Mouse (Mus musculus): ENCODE data around the gene Gtf2i. TPM values are rescaled to one million over a fixed set of nuclear protein-coding genes. Genes with fewer than 3 reads are reported as not detected.

Gene Gtf2i
- total and polyA plus RNA-seq, 3 experiments, result 67.8 to 210 (median 187) TPM

DNA sequence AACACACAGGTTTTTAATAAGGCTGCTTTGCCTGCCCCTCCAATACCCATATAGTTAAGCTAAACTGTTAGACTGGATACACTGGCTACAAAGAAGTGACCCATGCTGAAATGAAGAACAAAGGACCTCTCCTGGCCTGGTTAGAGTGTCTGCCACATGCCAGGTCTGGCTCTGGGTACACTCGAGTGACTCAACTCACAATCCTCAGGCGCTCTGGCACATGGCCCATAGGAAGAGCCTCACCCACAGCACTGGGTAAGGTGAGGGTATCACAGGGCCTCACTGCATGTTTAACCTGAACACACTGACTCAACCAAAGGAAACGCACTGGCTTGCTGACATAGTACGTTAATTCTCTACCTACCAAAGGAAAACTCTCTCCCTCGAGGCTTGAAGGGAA lies 68.4 kb downstream of the Gtf2i start:
- H3K27ac ChIP-seq, result no peak overlapping the region
- no peak for DNase-seq
- H3K27me3 ChIP-seq (ENCODE audit: control insufficient read depth, insufficient read depth, low read length), result no peaks in the 10 kb centered on the region
- no peaks in the 10 kb centered on the region for H3K36me3 ChIP-seq (ENCODE audit: control insufficient read depth, insufficient read depth, low read length)
- no peak for TF ChIP-seq POLR2A (IDR thresholded peaks at IDR 0.05; ENCODE audit: insufficient read depth, low read depth, low read length)
- no peak for TF ChIP-seq CTCF (IDR thresholded peaks at IDR 0.05)
- no peak for TF ChIP-seq EP300 (IDR thresholded peaks at IDR 0.05; ENCODE audit: insufficient read depth, low read depth, low read length)
- H3K4me3 ChIP-seq, result no peak overlapping the region
- H3K9ac ChIP-seq (ENCODE audit: low read depth, low read length), result no peak overlapping the region
- 74% methylated on average over 5 of the region's 5 CpGs for WGBS
- intact Hi-C loops (cut with DNase I), result no loop called here
- no peaks in the 10 kb centered on the region for H3K4me1 ChIP-seq (ENCODE audit: control insufficient read depth, insufficient read depth, low read length)
- no peaks in the 10 kb centered on the region for H3K79me2 ChIP-seq (replicated peaks; ENCODE audit: control insufficient read depth, insufficient read depth, low read length)

DNA sequence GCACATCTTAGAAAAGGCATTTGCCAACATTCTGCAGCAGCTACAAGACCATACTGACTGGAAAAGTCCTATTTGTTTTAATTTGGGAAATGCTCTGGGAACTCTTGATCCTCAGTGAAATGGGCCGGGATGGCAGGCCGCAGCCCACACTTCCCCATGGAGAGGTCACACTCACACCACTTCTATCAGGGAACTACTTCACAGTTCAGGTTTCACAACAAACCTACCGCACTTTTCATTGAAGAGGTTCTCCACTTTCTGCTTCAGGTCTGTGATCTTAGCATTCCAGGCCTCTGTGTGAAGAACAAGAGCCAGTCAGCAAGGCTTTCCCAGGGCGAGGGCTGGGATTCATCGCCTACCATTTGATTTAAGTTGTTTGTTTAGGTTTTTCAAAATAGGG lies 69.7 kb downstream of the Gtf2i start:
- Histone ChIP-seq H3K4me3 (no peak overlapping the region), H3K79me2 (replicated peaks; ENCODE audit: control insufficient read depth, insufficient read depth, low read length) (no peaks in the 10 kb centered on the region), H3K27ac (no peak overlapping the region), H3K36me3 (ENCODE audit: control insufficient read depth, insufficient read depth, low read length) (no peaks in the 10 kb centered on the region), H3K27me3 (ENCODE audit: control insufficient read depth, insufficient read depth, low read length) (no peaks in the 10 kb centered on the region), H3K4me1 (ENCODE audit: control insufficient read depth, insufficient read depth, low read length) (no peaks in the 10 kb centered on the region), H3K9ac (ENCODE audit: low read depth, low read length) (no peak overlapping the region)
- intact Hi-C loops (cut with DNase I), result no loop called here
- WGBS, result 92% methylated on average over 5 of the region's 5 CpGs
- no peak for TF ChIP-seq EP300 (IDR thresholded peaks at IDR 0.05; ENCODE audit: insufficient read depth, low read depth, low read length)
- TF ChIP-seq POLR2A (IDR thresholded peaks at IDR 0.05; ENCODE audit: insufficient read depth, low read depth, low read length), result no peak
- TF ChIP-seq CTCF (IDR thresholded peaks at IDR 0.05), result no peak
- DNase-seq, result no peak

- Histone ChIP-seq H3K4me3 (no peak overlapping the region), H3K27me3 (ENCODE audit: control insufficient read depth, insufficient read depth, low read length) (no peaks in the 10 kb centered on the region), H3K9ac (ENCODE audit: low read depth, low read length) (no peak overlapping the region), H3K27ac (no peak overlapping the region), H3K36me3 (ENCODE audit: control insufficient read depth, insufficient read depth, low read length) (no peaks in the 10 kb centered on the region), H3K79me2 (replicated peaks; ENCODE audit: control insufficient read depth, insufficient read depth, low read length) (no peaks in the 10 kb centered on the region), H3K4me1 (ENCODE audit: control insufficient read depth, insufficient read depth, low read length) (no peaks in the 10 kb centered on the region)
- intact Hi-C loops (cut with DNase I), result no loop called here
- no peak for DNase-seq
- TF ChIP-seq POLR2A (IDR thresholded peaks at IDR 0.05; ENCODE audit: insufficient read depth, low read depth, low read length), result no peak
- TF ChIP-seq CTCF (IDR thresholded peaks at IDR 0.05), result no peak
- no peak for TF ChIP-seq EP300 (IDR thresholded peaks at IDR 0.05; ENCODE audit: insufficient read depth, low read depth, low read length)
- 86% methylated on average over 26 of the region's 26 CpGs for WGBS
These were observed 70.7 kb downstream of the Gtf2i start for GRCm38 (mm10) chr5:134243661-134244436.

DNA sequence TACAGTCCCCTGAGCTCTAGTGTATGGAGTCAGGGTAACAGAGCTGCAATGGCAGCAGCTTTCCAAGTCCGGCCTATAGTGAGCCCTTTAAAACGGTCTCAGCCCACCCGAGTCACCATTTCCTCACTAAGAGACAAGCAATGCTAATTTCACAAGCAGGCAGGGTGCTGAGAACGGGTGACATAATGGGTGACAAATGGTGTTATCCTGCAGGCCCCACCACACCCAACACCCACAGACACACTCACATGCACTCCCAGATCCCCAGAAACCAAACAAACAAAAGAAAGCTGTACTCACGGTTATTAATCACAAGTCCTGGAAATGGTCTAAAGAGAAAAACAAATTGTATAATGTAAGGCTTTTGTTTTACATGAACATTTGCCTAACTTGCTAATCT lies 72.7 kb downstream of the Gtf2i start:
- Histone ChIP-seq H3K4me3 (no peak overlapping the region), H3K27ac (no peak overlapping the region), H3K27me3 (ENCODE audit: control insufficient read depth, insufficient read depth, low read length) (no peaks in the 10 kb centered on the region), H3K9ac (ENCODE audit: low read depth, low read length) (no peak overlapping the region), H3K36me3 (ENCODE audit: control insufficient read depth, insufficient read depth, low read length) (no peaks in the 10 kb centered on the region), H3K79me2 (replicated peaks; ENCODE audit: control insufficient read depth, insufficient read depth, low read length) (no peaks in the 10 kb centered on the region), H3K4me1 (ENCODE audit: control insufficient read depth, insufficient read depth, low read length) (no peaks in the 10 kb centered on the region)
- DNase-seq, result no peak
- TF ChIP-seq POLR2A (IDR thresholded peaks at IDR 0.05; ENCODE audit: insufficient read depth, low read depth, low read length), result no peak
- no peak for TF ChIP-seq EP300 (IDR thresholded peaks at IDR 0.05; ENCODE audit: insufficient read depth, low read depth, low read length)
- no peak for TF ChIP-seq CTCF (IDR thresholded peaks at IDR 0.05)
- 65% methylated on average over 5 of the region's 5 CpGs for WGBS
- intact Hi-C loops (cut with DNase I), result no loop called here

DNA sequence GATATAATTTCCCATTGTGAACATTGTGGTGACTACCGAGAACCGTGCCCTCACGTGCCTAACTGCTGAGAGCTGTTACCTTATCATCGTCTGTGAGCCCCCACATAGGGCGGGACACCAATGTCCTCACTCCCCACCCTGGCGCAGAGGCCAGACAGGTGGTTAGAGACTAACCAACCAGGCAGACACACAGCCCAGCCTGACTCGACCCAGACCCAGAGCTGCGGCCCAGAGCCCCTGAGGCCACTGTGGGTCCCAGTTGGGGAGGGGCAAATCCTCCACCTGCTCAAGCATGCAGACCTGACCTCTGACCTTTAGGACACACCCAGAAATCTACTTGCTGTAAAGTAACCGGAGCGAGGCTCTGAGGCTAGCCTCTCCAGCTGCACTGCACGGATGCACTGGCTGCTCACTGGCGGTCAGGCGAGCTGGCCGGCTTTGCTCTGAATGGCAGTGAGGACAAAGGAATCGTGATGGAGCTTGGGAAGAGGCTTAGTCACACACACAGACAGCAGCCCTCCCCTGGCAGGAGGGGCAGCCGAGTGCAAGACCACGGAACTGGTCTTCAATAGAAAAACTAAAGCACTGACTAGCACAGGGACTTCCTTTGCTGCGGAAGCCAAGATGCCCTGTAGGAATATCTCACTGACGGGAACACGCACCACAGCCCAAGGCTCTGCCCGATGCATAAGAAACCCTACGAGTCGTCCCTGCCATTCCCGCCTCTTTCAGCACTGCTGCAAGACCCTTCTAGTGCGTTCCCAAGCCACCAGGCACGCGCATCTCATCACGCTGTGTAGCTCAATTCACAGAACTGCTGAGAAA lies 76.4 kb downstream of the Gtf2i start:
- H3K4me1 ChIP-seq (ENCODE audit: control insufficient read depth, insufficient read depth, low read length), result peaks cover 2% of the 10 kb centered on the region; the same call in 1 of the 2 replicates
- intact Hi-C loops (cut with DNase I), result no loop called here

GRCm38 (mm10) chr5:134237508-134237907 lies 77.1 kb downstream of the Gtf2i start:
- H3K27me3 ChIP-seq (ENCODE audit: control insufficient read depth, insufficient read depth, low read length), result no peaks in the 10 kb centered on the region
- no peaks in the 10 kb centered on the region for H3K36me3 ChIP-seq (ENCODE audit: control insufficient read depth, insufficient read depth, low read length)
- no peak for DNase-seq
- intact Hi-C loops (cut with DNase I), result no loop called here
- H3K4me1 ChIP-seq (ENCODE audit: control insufficient read depth, insufficient read depth, low read length), result peaks cover 5% of the 10 kb centered on the region; the same call in 1 of the 2 replicates
- H3K9ac ChIP-seq (ENCODE audit: low read depth, low read length), result no peak overlapping the region
- H3K79me2 ChIP-seq (replicated peaks; ENCODE audit: control insufficient read depth, insufficient read depth, low read length), result no peaks in the 10 kb centered on the region
- no peak overlapping the region for H3K27ac ChIP-seq
- TF ChIP-seq CTCF (IDR thresholded peaks at IDR 0.05) (no peak), EP300 (IDR thresholded peaks at IDR 0.05; ENCODE audit: insufficient read depth, low read depth, low read length) (no peak), POLR2A (IDR thresholded peaks at IDR 0.05; ENCODE audit: insufficient read depth, low read depth, low read length) (no peak)
- 88% methylated on average over 11 of the region's 11 CpGs for WGBS
- no peak overlapping the region for H3K4me3 ChIP-seq

More for the DNA sequence above, 76.4 kb downstream of the Gtf2i start:
- no peak overlapping the region for H3K27ac ChIP-seq
- H3K36me3 ChIP-seq (ENCODE audit: control insufficient read depth, insufficient read depth, low read length), result no peaks in the 10 kb centered on the region
- no peaks in the 10 kb centered on the region for H3K79me2 ChIP-seq (replicated peaks; ENCODE audit: control insufficient read depth, insufficient read depth, low read length)
- no peak for TF ChIP-seq CTCF (IDR thresholded peaks at IDR 0.05)
- H3K9ac ChIP-seq (ENCODE audit: low read depth, low read length), result no peak overlapping the region
- no peaks in the 10 kb centered on the region for H3K27me3 ChIP-seq (ENCODE audit: control insufficient read depth, insufficient read depth, low read length)
- 87% methylated on average over 28 of the region's 28 CpGs for WGBS
- DNase-seq, result no peak
- no peak overlapping the region for H3K4me3 ChIP-seq

Measured in heart, adult 2 months (tissue).